Mouse (Mus musculus): ENCODE measurements around the gene Psmd14.

- TF ChIP-seq POLR2A (IDR thresholded peaks at IDR 0.05; ENCODE audit: insufficient read length, low read depth) (no peak), CEBPB (IDR thresholded peaks at IDR 0.05; ENCODE audit: insufficient read depth, poor library complexity, severe bottlenecking) (no peak)
Observed at GRCm38 (mm10) chr2:61820203-61820602, 108.7 kb downstream of the Psmd14 start.

Data from myocyte (in vitro differentiated cells).